ENCODE assay signal across 8 mouse cellular contexts in genomic region chr11:94548041-94548784, GRCm38 (mm10). TPM values are rescaled to one million over a fixed set of nuclear protein-coding genes. Genes with fewer than 3 reads are reported as not detected.
DNase-seq lines count a peak whose midpoint lies in the region; ATAC-seq and TF ChIP-seq lines count a peak whose summit lies in the region.

No protein-coding gene starts in this region.

- peak overlapping the region; percentile 58 for H3K9ac ChIP-seq in intestine, postnatal 0 days (ENCODE audit: low read depth, low read length)
- peak overlapping the region; percentile 65; the same call in 1 of the 2 replicates for H3K9ac ChIP-seq in liver, embryonic 15.5 days

- no peaks in the 10 kb centered on the region for H3K9me3 ChIP-seq in intestine, postnatal 0 days (ENCODE audit: control insufficient read depth)
- no peaks in the 10 kb centered on the region for H3K9me3 ChIP-seq in liver, embryonic 15.5 days (replicated peaks)

- peak; percentile 60 for DNase-seq in right cerebral cortex, adult 18-20 months
- DNase-seq in right cerebral cortex, postnatal 25 days = no peak
- peak; percentile 80 for DNase-seq in cerebellum, adult 9-11 months
- peak; percentile 47 for DNase-seq in gastrocnemius, postnatal 14 days
- peak; percentile 33 for DNase-seq in neural tube, embryonic 10.5 days (ENCODE audit: extremely low spot score, low spot score)
- peak; percentile 19 to 26 for DNase-seq in thymus, postnatal 10 days (ENCODE audit: low spot score in 2 of 2)

- intact Hi-C loops in gastrocnemius, postnatal 14 days (cut with DNase I; ENCODE audit: low total_unique reads) = loop anchor here (5.0 kb wide), 1 partner anchor 206 kb away; no protein-coding TSS in a partner anchor

- H3K4me1 ChIP-seq in intestine, postnatal 0 days (replicated peaks; ENCODE audit: control insufficient read depth, insufficient read depth, low read length) = no peaks in the 10 kb centered on the region
- peaks cover 18% of the 10 kb centered on the region for H3K4me1 ChIP-seq in liver, embryonic 15.5 days (replicated peaks)

- H3K4me3 ChIP-seq in intestine, postnatal 0 days (ENCODE audit: low read depth, low read length) = peak overlapping the region; percentile 56
- H3K4me3 ChIP-seq in liver, embryonic 15.5 days (replicated peaks) = peak overlapping the region; percentile 72

- peak overlapping the region; percentile 91 for H3K4me2 ChIP-seq in intestine, postnatal 0 days (replicated peaks; ENCODE audit: low read depth)
- peak overlapping the region; percentile 89 for H3K4me2 ChIP-seq in liver, embryonic 15.5 days

- ATAC-seq in intestine, postnatal 0 days = peak; percentile 23
- peak; percentile 14; the same call in 1 of the 2 replicates for ATAC-seq in liver, embryonic 15.5 days (ENCODE audit: insufficient read depth)

- no peaks in the 10 kb centered on the region for H3K27me3 ChIP-seq in intestine, postnatal 0 days (replicated peaks; ENCODE audit: control insufficient read depth, insufficient read depth, low read length)
- H3K27me3 ChIP-seq in liver, embryonic 15.5 days = no peaks in the 10 kb centered on the region

- no peak for TF ChIP-seq CTCF in intestine, postnatal 0 days (IDR thresholded peaks at IDR 0.05; ENCODE audit: low read depth)

- no peaks in the 10 kb centered on the region for H3K36me3 ChIP-seq in intestine, postnatal 0 days (ENCODE audit: control insufficient read depth, insufficient read depth)
- no peaks in the 10 kb centered on the region for H3K36me3 ChIP-seq in liver, embryonic 15.5 days (replicated peaks)

- H3K27ac ChIP-seq in intestine, postnatal 0 days (ENCODE audit: low read depth, low read length) = no peak overlapping the region
- no peak overlapping the region for H3K27ac ChIP-seq in liver, embryonic 15.5 days (replicated peaks)

- 11% methylated on average over 24 of the region's 24 CpGs for WGBS in intestine, postnatal 0 days
- 8% methylated on average over 24 of the region's 24 CpGs for WGBS in liver, embryonic 15.5 days (ENCODE audit: insufficient replicate concordance)

RNA-seq across cellular contexts. Expression of gene Rsad1, which starts 0.8 kb away (rescaled TPM):
- 1 to 10 TPM; 2.2 to 2.6 TPM for total RNA-seq in gastrocnemius, postnatal 14 days (2021)
- 1.2 and 1.8 TPM in 2 replicates for polyA plus RNA-seq in intestine, postnatal 0 days (2015; fragmentation: Nextera tagmentation; extraction: Ambion mirVana)
- polyA plus RNA-seq in liver, embryonic 15.5 days (2015; fragmentation: Nextera tagmentation; extraction: Ambion mirVana) = 1.0 and 1.1 TPM in 2 replicates

RNA-seq across cellular contexts. Expression of gene Chad, which starts 16.6 kb away (rescaled TPM):
- 10 to 100 TPM; 17.4 to 21.2 TPM for total RNA-seq in gastrocnemius, postnatal 14 days (2021)
- 1.9 and 3.3 TPM in 2 replicates for polyA plus RNA-seq in intestine, postnatal 0 days (2015; fragmentation: Nextera tagmentation; extraction: Ambion mirVana)
- 0.22 and 0.38 TPM in 2 replicates for polyA plus RNA-seq in liver, embryonic 15.5 days (2015; fragmentation: Nextera tagmentation; extraction: Ambion mirVana)

RNA-seq across cellular contexts. Expression of gene Mycbpap, which starts 26.7 kb away (rescaled TPM):
- total RNA-seq in gastrocnemius, postnatal 14 days (2021) = under 1 TPM in 1 of 2 experiments, not detected in 1; 0.13 TPM
- 0.94 and 1.7 TPM in 2 replicates for polyA plus RNA-seq in intestine, postnatal 0 days (2015; fragmentation: Nextera tagmentation; extraction: Ambion mirVana)
- 0.09 TPM in 1 of 2 replicates, not detected in the other for polyA plus RNA-seq in liver, embryonic 15.5 days (2015; fragmentation: Nextera tagmentation; extraction: Ambion mirVana)

RNA-seq across cellular contexts. Expression of gene Epn3, which starts 48.4 kb away (rescaled TPM):
- under 1 TPM; 0.09 to 0.25 TPM for total RNA-seq in gastrocnemius, postnatal 14 days (2021)
- polyA plus RNA-seq in intestine, postnatal 0 days (2015; fragmentation: Nextera tagmentation; extraction: Ambion mirVana) = 0.55 and 1.0 TPM in 2 replicates
- polyA plus RNA-seq in liver, embryonic 15.5 days (2015; fragmentation: Nextera tagmentation; extraction: Ambion mirVana) = 0.09 and 0.15 TPM in 2 replicates

RNA-seq across cellular contexts. Expression of gene Acsf2, which starts 53.5 kb away (rescaled TPM):
- total RNA-seq in gastrocnemius, postnatal 14 days (2021) = 1 to 10 TPM; 4.1 to 6.6 TPM
- 6.3 and 6.7 TPM in 2 replicates for polyA plus RNA-seq in intestine, postnatal 0 days (2015; fragmentation: Nextera tagmentation; extraction: Ambion mirVana)
- 1.3 and 1.4 TPM in 2 replicates for polyA plus RNA-seq in liver, embryonic 15.5 days (2015; fragmentation: Nextera tagmentation; extraction: Ambion mirVana)
